Mouse (Mus musculus): ENCODE data around the gene Tshb. TPM values are rescaled to one million over a fixed set of nuclear protein-coding genes. Genes with fewer than 3 reads are reported as not detected.

Tshb gene
- polyA plus RNA-seq, 1 experiment from 2014 or later: 0.09 TPM

- H3K4me3 ChIP-seq: no peak overlapping the region
- 79% methylated on average over 5 of the region's 5 CpGs for WGBS
- peaks cover 6% of the 10 kb centered on the region for H3K4me1 ChIP-seq
- no peak for DNase-seq (ENCODE audit: low spot score)
- no peaks in the 10 kb centered on the region for H3K9me3 ChIP-seq (replicated peaks)
- no peaks in the 10 kb centered on the region for H3K27me3 ChIP-seq (ENCODE audit: low read depth, poor library complexity, severe bottlenecking)
- peaks cover 26% of the 10 kb centered on the region for H3K36me3 ChIP-seq
- H3K27ac ChIP-seq (replicated peaks): no peak overlapping the region
Observed at GRCm38 (mm10) chr3:102751136-102751535, 31.4 kb downstream of the Tshb start.

DNA sequence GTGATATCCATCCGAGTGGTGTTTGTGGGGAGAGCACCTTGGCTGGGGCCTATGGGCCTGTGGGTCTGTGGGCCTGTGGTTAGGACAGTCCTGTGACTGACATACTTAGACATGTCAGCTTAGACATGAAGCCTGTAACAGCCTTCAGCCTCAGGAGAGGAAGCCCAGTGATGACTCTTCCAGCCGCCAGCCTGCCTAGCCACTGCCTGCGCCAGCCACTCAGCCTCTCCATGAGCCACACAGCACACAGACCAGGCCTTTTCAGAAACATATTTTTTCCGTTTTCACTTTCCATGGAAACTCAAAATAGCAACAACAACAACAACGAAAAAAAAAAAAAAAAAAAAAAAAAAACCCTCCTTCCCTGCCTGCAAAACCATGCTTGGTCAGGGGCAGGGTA lies 33.8 kb downstream of the Tshb start:
- no peaks in the 10 kb centered on the region for H3K27me3 ChIP-seq (ENCODE audit: low read depth, poor library complexity, severe bottlenecking)
- peaks cover 26% of the 10 kb centered on the region for H3K36me3 ChIP-seq
- peaks cover 24% of the 10 kb centered on the region for H3K4me1 ChIP-seq
- H3K27ac ChIP-seq (replicated peaks): no peak overlapping the region
- DNase-seq (ENCODE audit: low spot score): no peak
- 86% methylated on average over 5 of the region's 5 CpGs for WGBS
- no peaks in the 10 kb centered on the region for H3K9me3 ChIP-seq (replicated peaks)
- no peak overlapping the region for H3K4me3 ChIP-seq

GRCm38 (mm10) chr3:102748038-102748437 lies 34.5 kb downstream of the Tshb start:
- WGBS: 77% methylated on average over 3 of the region's 3 CpGs
- Histone ChIP-seq H3K27me3 (ENCODE audit: low read depth, poor library complexity, severe bottlenecking) (no peaks in the 10 kb centered on the region), H3K4me3 (no peak overlapping the region), H3K9me3 (replicated peaks) (no peaks in the 10 kb centered on the region), H3K4me1 (peaks cover 30% of the 10 kb centered on the region), H3K36me3 (peaks cover 22% of the 10 kb centered on the region), H3K27ac (replicated peaks) (no peak overlapping the region)
- no peak for DNase-seq (ENCODE audit: low spot score)

DNA sequence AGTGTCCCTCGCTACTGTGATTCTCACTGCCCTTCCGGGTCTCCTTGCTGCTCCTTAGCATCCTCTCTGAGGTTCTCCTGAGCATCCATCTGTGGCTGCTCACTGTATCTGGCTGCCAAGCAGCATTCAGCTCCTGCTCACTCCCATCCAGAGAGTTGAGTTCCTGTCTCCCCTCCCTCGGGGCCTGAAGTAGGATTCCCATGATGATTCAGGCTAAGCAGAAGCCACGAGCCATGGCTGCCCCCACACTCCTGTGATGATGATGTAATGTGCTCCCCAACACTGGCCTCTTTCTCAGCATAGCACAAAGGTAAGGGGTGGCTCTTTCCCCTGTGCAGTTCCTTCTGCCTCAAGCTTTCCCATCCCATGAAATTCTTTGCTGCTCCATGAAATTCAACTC lies 36.3 kb downstream of the Tshb start:
- no peak for DNase-seq (ENCODE audit: low spot score)
- no peak overlapping the region for H3K4me3 ChIP-seq
- H3K4me1 ChIP-seq: peaks cover 41% of the 10 kb centered on the region
- peaks cover 13% of the 10 kb centered on the region; the same call in 1 of the 2 replicates for H3K36me3 ChIP-seq
- no peak overlapping the region for H3K27ac ChIP-seq (replicated peaks)
- no peaks in the 10 kb centered on the region for H3K27me3 ChIP-seq (ENCODE audit: low read depth, poor library complexity, severe bottlenecking)
- no peaks in the 10 kb centered on the region for H3K9me3 ChIP-seq (replicated peaks)
- WGBS: 84% methylated on average over 4 of the region's 4 CpGs

DNA sequence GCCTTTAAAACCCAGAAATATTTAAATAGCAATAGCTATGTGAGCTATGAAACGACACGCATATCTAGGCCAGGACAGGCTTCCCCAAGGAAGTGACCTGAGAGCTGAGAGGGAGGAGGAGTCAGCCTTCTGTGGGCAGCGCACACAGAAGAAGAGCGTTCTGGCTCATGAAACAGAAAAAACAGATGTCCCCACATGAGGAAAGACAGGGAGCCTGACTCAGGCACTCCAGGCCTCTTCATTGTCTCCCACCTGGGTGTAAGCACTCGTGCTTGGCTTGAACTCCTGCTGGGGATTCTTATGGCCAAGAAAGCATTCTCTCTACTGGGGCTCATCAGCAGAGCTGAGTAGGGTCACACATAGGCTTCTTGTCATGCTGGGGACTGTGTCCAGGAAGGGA lies 37.9 kb downstream of the Tshb start:
- peaks cover 41% of the 10 kb centered on the region for H3K4me1 ChIP-seq
- no peak overlapping the region for H3K4me3 ChIP-seq
- no peaks in the 10 kb centered on the region for H3K9me3 ChIP-seq (replicated peaks)
- H3K36me3 ChIP-seq: peaks cover 3% of the 10 kb centered on the region; the same call in 1 of the 2 replicates
- 54% methylated on average over 5 of the region's 5 CpGs for WGBS
- H3K27me3 ChIP-seq (ENCODE audit: low read depth, poor library complexity, severe bottlenecking): no peaks in the 10 kb centered on the region
- DNase-seq (ENCODE audit: low spot score): no peak
- H3K27ac ChIP-seq (replicated peaks): peak overlapping the region; percentile 49; the same call in 1 of the 2 replicates

DNA sequence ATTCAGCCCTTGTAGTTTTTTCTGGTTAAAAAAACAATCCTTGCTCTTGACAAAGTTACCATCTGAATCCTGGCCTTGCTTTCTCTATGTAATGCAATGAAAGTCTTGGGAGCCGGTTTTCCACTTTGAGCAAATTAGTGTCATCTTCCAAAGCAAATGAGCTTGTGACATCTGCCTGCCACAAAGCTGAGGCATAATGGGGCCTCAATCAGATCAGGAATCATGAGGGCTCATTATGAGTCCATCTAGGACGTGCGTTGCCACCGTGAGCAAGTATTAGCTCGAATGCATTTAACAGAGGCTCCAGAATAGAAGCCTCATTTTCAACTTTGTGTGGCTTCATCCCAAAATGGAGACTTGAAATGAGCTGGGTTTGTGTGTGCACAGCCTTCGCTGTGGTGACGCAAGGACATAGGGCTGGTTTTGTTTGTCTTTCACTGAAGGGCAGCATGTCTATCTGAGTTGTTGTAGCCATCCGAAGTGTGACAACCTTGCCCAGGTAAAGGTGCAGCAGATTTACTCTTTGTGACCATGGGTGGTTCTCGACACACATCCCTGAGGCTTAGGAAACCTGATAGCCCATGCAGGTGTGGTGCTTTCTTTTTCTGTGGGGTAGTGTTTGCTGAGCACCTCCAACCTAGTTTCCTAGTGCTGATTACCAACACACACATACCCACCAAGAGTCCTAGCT lies 38.6 kb downstream of the Tshb start:
- peaks cover 41% of the 10 kb centered on the region for H3K4me1 ChIP-seq
- H3K27me3 ChIP-seq (ENCODE audit: low read depth, poor library complexity, severe bottlenecking): no peaks in the 10 kb centered on the region
- DNase-seq (ENCODE audit: low spot score): no peak
- H3K36me3 ChIP-seq: no peaks in the 10 kb centered on the region
- H3K9me3 ChIP-seq (replicated peaks): no peaks in the 10 kb centered on the region
- 81% methylated on average over 9 of the region's 9 CpGs for WGBS
- no peak overlapping the region for H3K4me3 ChIP-seq
- H3K27ac ChIP-seq (replicated peaks): peak overlapping the region; percentile 76; the same call in 1 of the 2 replicates

- H3K36me3 ChIP-seq: no peaks in the 10 kb centered on the region
- no peak for DNase-seq (ENCODE audit: low spot score)
- peak overlapping the region; percentile 76 for H3K27ac ChIP-seq (replicated peaks)
- 21% methylated on average over 4 of the region's 4 CpGs for WGBS
- H3K4me1 ChIP-seq: peaks cover 41% of the 10 kb centered on the region
- no peaks in the 10 kb centered on the region for H3K9me3 ChIP-seq (replicated peaks)
- no peaks in the 10 kb centered on the region for H3K27me3 ChIP-seq (ENCODE audit: low read depth, poor library complexity, severe bottlenecking)
- H3K4me3 ChIP-seq: no peak overlapping the region
Observed at GRCm38 (mm10) chr3:102743202-102743601, 39.3 kb downstream of the Tshb start.

- Histone ChIP-seq H3K36me3 (no peaks in the 10 kb centered on the region), H3K27ac (replicated peaks) (peak overlapping the region; percentile 76), H3K4me1 (peaks cover 39% of the 10 kb centered on the region), H3K4me3 (no peak overlapping the region), H3K27me3 (ENCODE audit: low read depth, poor library complexity, severe bottlenecking) (no peaks in the 10 kb centered on the region), H3K9me3 (replicated peaks) (no peaks in the 10 kb centered on the region)
- 29% methylated on average over 4 of the region's 4 CpGs for WGBS
- peak; percentile 27 for DNase-seq (ENCODE audit: low spot score)
Observed at GRCm38 (mm10) chr3:102742725-102743124, 39.8 kb downstream of the Tshb start.

DNA sequence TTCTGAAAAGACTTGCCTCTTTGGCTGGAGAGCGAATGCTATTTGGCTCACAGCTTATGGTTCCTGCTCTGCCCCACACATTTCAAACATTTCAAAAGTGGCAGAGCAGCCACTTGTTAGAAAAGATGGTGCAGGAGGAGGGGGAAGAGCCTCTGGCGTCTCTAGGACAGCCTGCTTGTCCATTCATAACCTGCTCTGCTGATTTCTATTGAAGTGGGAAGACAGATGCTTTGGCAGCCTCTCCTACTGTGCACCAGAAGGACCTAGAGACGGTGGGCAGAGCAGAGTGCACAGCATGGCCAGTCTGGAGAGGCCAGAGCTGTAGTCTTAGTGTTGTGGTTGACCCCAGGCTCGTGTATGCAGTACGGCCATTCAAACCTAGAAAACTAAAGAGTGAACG lies 43.6 kb downstream of the Tshb start:
- Histone ChIP-seq H3K9me3 (replicated peaks) (no peaks in the 10 kb centered on the region), H3K4me3 (no peak overlapping the region), H3K27me3 (ENCODE audit: low read depth, poor library complexity, severe bottlenecking) (peaks cover 26% of the 10 kb centered on the region), H3K36me3 (no peaks in the 10 kb centered on the region), H3K27ac (replicated peaks) (no peak overlapping the region), H3K4me1 (peaks cover 47% of the 10 kb centered on the region)
- WGBS: 82% methylated on average over 6 of the region's 6 CpGs
- no peak for DNase-seq (ENCODE audit: low spot score)

- H3K27me3 ChIP-seq (ENCODE audit: low read depth, poor library complexity, severe bottlenecking): peaks cover 32% of the 10 kb centered on the region
- no peaks in the 10 kb centered on the region for H3K36me3 ChIP-seq
- no peaks in the 10 kb centered on the region for H3K9me3 ChIP-seq (replicated peaks)
- H3K4me1 ChIP-seq: peaks cover 41% of the 10 kb centered on the region
- H3K4me3 ChIP-seq: no peak overlapping the region
- WGBS: 82% methylated on average over 10 of the region's 10 CpGs
- DNase-seq (ENCODE audit: low spot score): no peak
- no peak overlapping the region for H3K27ac ChIP-seq (replicated peaks)
Observed at GRCm38 (mm10) chr3:102738161-102738901, 44.2 kb downstream of the Tshb start.

GRCm38 (mm10) chr3:102737106-102737505 lies 45.4 kb downstream of the Tshb start:
- whole genome bisulfite sequencing: 86% methylated on average over 6 of the region's 6 CpGs
- peaks cover 43% of the 10 kb centered on the region for H3K27me3 ChIP-seq (ENCODE audit: low read depth, poor library complexity, severe bottlenecking)
- H3K4me1 ChIP-seq: peaks cover 29% of the 10 kb centered on the region
- no peak for DNase-seq (ENCODE audit: low spot score)
- no peaks in the 10 kb centered on the region for H3K9me3 ChIP-seq (replicated peaks)
- H3K36me3 ChIP-seq: no peaks in the 10 kb centered on the region
- H3K4me3 ChIP-seq: no peak overlapping the region
- H3K27ac ChIP-seq (replicated peaks): no peak overlapping the region

- no peaks in the 10 kb centered on the region for H3K9me3 ChIP-seq (replicated peaks)
- H3K27ac ChIP-seq (replicated peaks): no peak overlapping the region
- no peak for DNase-seq (ENCODE audit: low spot score)
- H3K4me3 ChIP-seq: no peak overlapping the region
- 86% methylated on average over 6 of the region's 6 CpGs for WGBS
- H3K4me1 ChIP-seq: peaks cover 28% of the 10 kb centered on the region
- H3K36me3 ChIP-seq: no peaks in the 10 kb centered on the region
- H3K27me3 ChIP-seq (ENCODE audit: low read depth, poor library complexity, severe bottlenecking): peaks cover 43% of the 10 kb centered on the region
Observed at GRCm38 (mm10) chr3:102736436-102736835, 46.1 kb downstream of the Tshb start.

DNA sequence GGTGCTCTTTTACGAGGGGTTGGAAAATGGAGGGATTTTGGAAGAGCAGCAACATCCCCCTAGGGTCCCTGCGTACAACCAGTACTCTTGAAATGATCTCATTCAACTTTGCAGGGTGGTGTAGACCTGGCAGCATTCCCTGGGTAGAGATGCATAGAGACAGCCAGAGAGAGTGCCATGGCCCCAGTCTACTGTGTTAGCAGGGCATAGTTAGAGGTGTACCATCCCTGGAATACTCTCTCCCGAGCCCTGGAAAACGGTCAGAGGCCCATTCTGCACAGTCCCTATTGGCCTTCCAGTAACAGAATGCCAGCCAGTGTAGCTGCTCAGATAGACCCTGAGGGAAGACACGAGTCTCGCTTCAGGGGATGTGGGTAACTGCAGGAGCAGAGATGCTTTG lies 46.9 kb downstream of the Tshb start:
- 57% methylated on average over 6 of the region's 6 CpGs for WGBS
- H3K4me1 ChIP-seq: peaks cover 28% of the 10 kb centered on the region
- peak overlapping the region; percentile 81 for H3K4me3 ChIP-seq
- H3K27me3 ChIP-seq (ENCODE audit: low read depth, poor library complexity, severe bottlenecking): peaks cover 43% of the 10 kb centered on the region
- H3K9me3 ChIP-seq (replicated peaks): no peaks in the 10 kb centered on the region
- no peak for DNase-seq (ENCODE audit: low spot score)
- peak overlapping the region; percentile 88; the same call in 1 of the 2 replicates for H3K27ac ChIP-seq (replicated peaks)
- no peaks in the 10 kb centered on the region for H3K36me3 ChIP-seq

All from midbrain, embryonic 10.5 days (tissue).